Mouse (Mus musculus) stomach, embryonic 15.5 days (tissue): Measurements from ENCODE around the gene Stxbp4. TPM values are rescaled to one million over a fixed set of nuclear protein-coding genes. Genes with fewer than 3 reads are reported as not detected.

ENCODE experiments used
- ATAC-seq: fragments of 200-750 bp; cut with Nextera tagmentation; 2 replicates; pipeline ENCODE4 v1.8.0; 2017; ENCODE audit warnings: low read depth, moderate number of reproducible peaks, moderate TSS enrichment; ENCODE audit not compliant: insufficient read depth, low FRiP score
- H3K27ac ChIP-seq: fragments of 300-500 bp; sonication (generic); 2 replicates; pipeline ENCODE4 v1.5.1; 2015; ENCODE audit warnings: mild to moderate bottlenecking, inconsistent platforms
- H3K27me3 ChIP-seq: fragments of 300-500 bp; sonication (generic); replicated peaks from 2 replicates; pipeline ENCODE4 v1.6.1; 2015; ENCODE audit warnings: inconsistent platforms
- H3K36me3 ChIP-seq: fragments of 300-500 bp; sonication (generic); 2 replicates; pipeline ENCODE4 v1.6.1; 2015; ENCODE audit warnings: inconsistent platforms
- H3K4me1 ChIP-seq: fragments of 300-500 bp; sonication (generic); 2 replicates; pipeline ENCODE4 v1.6.1; 2015; ENCODE audit warnings: inconsistent platforms
- H3K4me2 ChIP-seq: fragments of 300-500 bp; sonication (generic); 2 replicates; pipeline ENCODE4 v1.6.1; 2015; ENCODE audit warnings: mild to moderate bottlenecking, inconsistent platforms
- H3K4me3 ChIP-seq: fragments of 300-500 bp; sonication (generic); replicated peaks from 2 replicates; pipeline ENCODE4 v1.5.1; 2015; ENCODE audit warnings: inconsistent platforms
- H3K9ac ChIP-seq: fragments of 300-500 bp; sonication (generic); 2 replicates; pipeline ENCODE4 v1.6.1; 2015; ENCODE audit warnings: inconsistent platforms
- H3K9me3 ChIP-seq: fragments of 300-500 bp; sonication (generic); 2 replicates; pipeline ENCODE4 v1.6.1; 2016; ENCODE audit warnings: inconsistent platforms
- WGBS: fragments of 180-500 bp; shearing (Covaris S2); methylation state at CpG from one replicate; pipeline ENCODE4 v1.1.7; 2015; 5-methylcytosine and 5-hydroxymethylcytosine counted together
- polyA plus RNA-seq: library from polyadenylated mRNA; unstranded; fragments of >200 nt; fragmentation: Nextera tagmentation; extraction: Ambion mirVana; gene quantifications from 2 replicates; pipeline ENCODE4 v1.2.1, GENCODE M21; 2015

The Stxbp4 gene
- polyA plus RNA-seq, 1 experiment from 2014 or later, result 15.4 TPM

- Histone ChIP-seq H3K9me3 (no peaks in the 10 kb centered on the region), H3K27ac (no peak overlapping the region), H3K9ac (no peak overlapping the region), H3K36me3 (0 out of 2 replicates have a peak, but pooled peaks cover 5% of the 10 kb centered on the region), H3K4me3 (no peak overlapping the region), H3K4me1 (no peaks in the 10 kb centered on the region), H3K4me2 (no peak overlapping the region), H3K27me3 (no peaks in the 10 kb centered on the region)
- no peak for ATAC-seq
- WGBS, result 83% methylated on average over 1 of the region's 1 CpGs
These were observed 46.9 kb downstream of the Stxbp4 start for GRCm38 (mm10) chr11:90590996-90591395.

DNA sequence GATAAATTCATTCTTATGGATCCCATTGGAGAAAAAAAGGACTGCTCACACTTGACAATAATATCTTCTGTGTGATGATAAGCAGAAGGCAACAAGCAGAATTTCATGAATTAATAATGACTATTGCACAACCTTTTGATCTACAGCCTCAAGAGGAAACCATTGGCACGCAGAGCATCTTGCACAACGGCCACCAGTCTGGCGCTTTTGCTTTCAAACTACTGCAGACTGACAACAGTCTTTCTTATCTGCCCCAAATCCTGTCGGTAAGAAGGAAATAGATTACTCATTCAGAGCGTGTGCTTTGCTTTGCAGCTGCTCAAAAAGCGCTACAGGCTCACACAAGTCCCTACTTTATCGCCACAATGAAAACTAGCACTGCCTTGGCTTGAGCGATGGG lies 51.7 kb downstream of the Stxbp4 start:
- WGBS, result 87% methylated on average over 8 of the region's 8 CpGs
- Histone ChIP-seq H3K36me3 (peaks cover 5% of the 10 kb centered on the region; the same call in 1 of the 2 replicates), H3K4me1 (no peaks in the 10 kb centered on the region)

DNA sequence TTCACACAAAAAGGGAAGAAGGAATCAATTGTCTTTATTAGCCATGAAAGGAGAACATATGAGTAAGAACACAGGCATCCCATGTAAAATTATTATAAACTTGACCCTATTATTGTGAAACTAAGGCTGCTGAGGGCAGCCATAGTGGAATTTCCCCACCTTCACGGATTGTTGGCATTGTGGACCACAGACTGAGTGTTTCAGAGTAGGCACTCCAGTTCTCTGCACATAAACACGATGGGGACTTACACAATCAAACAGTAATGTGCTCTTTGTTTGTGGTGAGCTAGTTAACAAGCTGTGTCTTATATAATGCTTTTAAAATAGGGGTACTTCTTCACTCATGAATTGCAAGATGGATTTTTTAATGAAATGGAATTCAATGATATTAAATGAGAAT lies 52.1 kb downstream of the Stxbp4 start:
- no peak overlapping the region for H3K9ac ChIP-seq
- H3K27me3 ChIP-seq, result no peaks in the 10 kb centered on the region
- H3K4me3 ChIP-seq, result no peak overlapping the region
- peaks cover 5% of the 10 kb centered on the region; the same call in 1 of the 2 replicates for H3K36me3 ChIP-seq
- no peak overlapping the region for H3K4me2 ChIP-seq
- ATAC-seq, result no peak
- no peak overlapping the region for H3K27ac ChIP-seq
- H3K9me3 ChIP-seq, result no peaks in the 10 kb centered on the region
- WGBS, result 86% methylated on average over 2 of the region's 2 CpGs
- H3K4me1 ChIP-seq, result no peaks in the 10 kb centered on the region

More for the DNA sequence above, 51.7 kb downstream of the Stxbp4 start:
- no peaks in the 10 kb centered on the region for H3K27me3 ChIP-seq
- no peak for ATAC-seq
- H3K4me3 ChIP-seq, result no peak overlapping the region
- H3K9ac ChIP-seq, result no peak overlapping the region
- no peak overlapping the region for H3K27ac ChIP-seq
- H3K4me2 ChIP-seq, result no peak overlapping the region
- no peaks in the 10 kb centered on the region for H3K9me3 ChIP-seq

DNA sequence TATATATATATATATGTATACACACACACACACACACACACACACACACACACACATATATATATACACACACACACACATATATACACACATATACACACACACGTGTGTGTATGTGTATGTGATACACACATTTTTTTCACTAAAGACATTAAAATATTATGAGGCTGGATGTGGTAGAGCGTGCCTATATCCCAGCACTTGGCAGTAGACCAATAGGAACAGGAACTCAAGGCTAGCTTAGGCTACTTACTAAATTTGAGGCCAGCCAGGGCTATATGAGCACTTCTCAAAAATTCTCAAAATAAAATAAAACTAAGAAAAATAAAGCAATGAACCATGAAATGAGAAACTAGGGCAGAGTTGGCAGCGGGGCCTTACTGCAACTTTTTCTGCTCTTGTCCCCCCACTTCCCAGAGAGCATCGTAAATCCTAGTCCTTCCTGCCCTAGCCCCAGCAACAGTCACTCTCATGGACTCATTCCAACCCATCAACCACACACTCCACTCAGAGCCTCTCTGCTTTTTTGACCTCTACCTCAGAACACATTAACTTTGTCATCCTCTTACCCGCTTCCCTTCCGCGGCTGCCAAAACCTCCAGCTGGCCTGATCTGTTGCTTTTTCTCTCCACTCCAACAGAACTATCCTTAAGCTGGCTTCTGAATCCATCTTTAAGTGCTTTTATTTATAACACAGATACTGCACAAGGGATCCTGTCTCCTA lies 60.7 kb downstream of the Stxbp4 start:
- no peaks in the 10 kb centered on the region for H3K9me3 ChIP-seq
- H3K4me3 ChIP-seq, result no peak overlapping the region
- peak overlapping the region; percentile 76; the same call in 1 of the 2 replicates for H3K27ac ChIP-seq
- no peak overlapping the region for H3K9ac ChIP-seq
- no peaks in the 10 kb centered on the region for H3K36me3 ChIP-seq
- 46% methylated on average over 7 of the region's 7 CpGs for WGBS
- H3K27me3 ChIP-seq, result no peaks in the 10 kb centered on the region
- H3K4me1 ChIP-seq, result 0 out of 2 replicates have a peak, but pooled peaks cover 3% of the 10 kb centered on the region
- H3K4me2 ChIP-seq, result no peak overlapping the region
- peak; percentile 66; the same call in 1 of the 2 replicates for ATAC-seq

DNA sequence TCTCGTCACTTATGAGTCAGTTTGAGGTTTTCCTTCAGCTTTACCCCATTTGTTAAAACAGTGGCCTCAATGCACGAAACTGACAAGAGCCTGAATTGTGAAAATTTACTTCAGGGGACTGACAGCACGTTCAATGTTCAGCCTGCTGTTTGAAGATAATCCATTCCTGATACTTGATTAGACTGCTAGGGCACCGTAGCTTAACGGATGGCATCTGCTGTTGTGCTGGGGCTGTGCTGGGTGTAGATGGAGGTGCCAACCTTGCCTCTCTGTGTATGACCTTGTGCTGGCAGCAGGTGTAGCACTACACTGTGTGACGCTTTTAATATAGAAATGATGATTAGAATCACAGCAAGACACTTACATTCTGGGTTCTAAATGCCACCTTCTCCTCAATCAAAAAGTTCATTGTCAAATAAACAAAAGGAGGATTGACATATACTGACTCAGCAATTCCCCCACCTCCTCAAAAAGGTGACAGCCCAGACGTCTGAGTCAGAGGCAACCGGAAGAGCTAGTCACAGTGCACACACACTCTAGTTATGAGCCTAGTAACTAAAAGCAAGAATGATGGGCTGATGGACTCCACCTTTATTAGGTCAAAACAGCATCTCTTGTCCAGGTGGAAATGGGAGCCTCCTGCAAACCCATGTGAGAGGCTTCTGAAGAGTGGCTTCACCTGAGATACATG lies 61.5 kb downstream of the Stxbp4 start:
- 84% methylated on average over 8 of the region's 8 CpGs for WGBS
- H3K36me3 ChIP-seq, result no peaks in the 10 kb centered on the region
- H3K9ac ChIP-seq, result no peak overlapping the region
- H3K4me1 ChIP-seq, result 0 out of 2 replicates have a peak, but pooled peaks cover 3% of the 10 kb centered on the region
- H3K9me3 ChIP-seq, result no peaks in the 10 kb centered on the region
- no peak for ATAC-seq
- H3K27me3 ChIP-seq, result no peaks in the 10 kb centered on the region
- no peak overlapping the region for H3K4me3 ChIP-seq
- H3K27ac ChIP-seq, result no peak overlapping the region
- H3K4me2 ChIP-seq, result no peak overlapping the region

DNA sequence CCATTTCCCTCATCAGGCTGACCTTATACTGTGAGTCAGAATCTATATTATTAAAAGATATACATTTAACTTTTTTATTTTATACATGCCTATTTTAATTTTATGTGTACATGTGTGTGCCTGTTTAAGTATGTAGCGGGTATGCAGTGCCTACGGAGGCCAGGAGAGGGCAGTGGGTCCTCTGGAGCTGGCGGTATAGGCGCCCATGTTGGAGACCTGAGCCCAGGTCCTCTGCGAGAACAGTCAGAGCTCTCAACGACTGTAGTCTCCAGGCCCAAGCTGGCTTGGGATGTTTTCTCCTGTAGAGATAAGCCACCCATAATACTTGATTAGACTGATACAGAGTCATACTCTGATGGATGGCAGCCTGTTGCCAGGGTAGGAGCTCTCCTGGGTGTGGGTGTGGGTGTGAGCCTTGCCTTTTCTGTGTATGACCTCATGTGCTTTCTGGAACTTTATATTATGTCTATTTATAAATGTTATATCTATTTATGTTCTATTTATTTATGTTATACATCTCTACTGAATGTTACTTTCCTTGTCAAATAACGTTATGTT lies 62.3 kb downstream of the Stxbp4 start:
- Histone ChIP-seq H3K4me2 (no peak overlapping the region), H3K36me3 (no peaks in the 10 kb centered on the region), H3K27me3 (no peaks in the 10 kb centered on the region), H3K9me3 (no peaks in the 10 kb centered on the region), H3K4me3 (no peak overlapping the region), H3K27ac (no peak overlapping the region), H3K4me1 (0 out of 2 replicates have a peak, but pooled peaks cover 3% of the 10 kb centered on the region), H3K9ac (no peak overlapping the region)
- WGBS, result 85% methylated on average over 7 of the region's 7 CpGs
- ATAC-seq, result no peak

- no peak for ATAC-seq
- no peak overlapping the region for H3K9ac ChIP-seq
- no peak overlapping the region for H3K4me2 ChIP-seq
- H3K9me3 ChIP-seq, result no peaks in the 10 kb centered on the region
- H3K27ac ChIP-seq, result no peak overlapping the region
- no peak overlapping the region for H3K4me3 ChIP-seq
- 73% methylated on average over 2 of the region's 2 CpGs for WGBS
- H3K4me1 ChIP-seq, result no peaks in the 10 kb centered on the region
- no peaks in the 10 kb centered on the region for H3K27me3 ChIP-seq
- no peaks in the 10 kb centered on the region for H3K36me3 ChIP-seq
These were observed 67.1 kb downstream of the Stxbp4 start for GRCm38 (mm10) chr11:90570646-90571259.

DNA sequence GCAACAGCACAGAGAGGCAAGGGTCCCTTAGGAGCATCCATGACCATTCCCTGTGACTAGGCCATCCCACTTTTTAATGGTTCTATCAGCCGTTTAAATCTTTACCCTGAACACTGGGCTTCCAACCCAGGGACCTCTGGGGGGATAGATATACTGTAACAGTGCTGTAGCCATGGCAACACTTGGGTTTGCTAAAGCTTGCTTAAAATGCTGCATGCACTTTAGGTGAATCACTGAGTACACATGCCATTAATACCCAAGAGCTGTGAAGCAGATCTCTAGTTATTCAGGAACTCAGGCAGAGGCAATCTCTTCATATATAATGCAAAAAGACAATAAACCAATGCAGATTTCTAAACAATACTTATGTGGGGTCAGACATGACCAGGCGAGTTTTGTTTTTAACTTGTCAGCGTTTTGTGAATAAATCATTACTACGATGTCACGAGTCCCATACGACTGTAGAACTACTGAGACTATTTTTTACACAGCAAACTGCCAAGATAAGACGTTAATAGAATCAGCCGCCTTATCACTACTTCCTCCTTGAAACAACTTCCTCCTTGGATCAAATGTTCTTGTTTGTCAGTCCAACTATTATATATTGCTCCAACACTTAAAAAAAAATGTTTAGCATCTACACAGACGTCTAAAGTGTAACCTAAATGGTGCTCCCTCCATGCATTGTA lies 79.4 kb downstream of the Stxbp4 start:
- Histone ChIP-seq H3K4me3 (no peak overlapping the region), H3K4me1 (no peaks in the 10 kb centered on the region), H3K36me3 (no peaks in the 10 kb centered on the region), H3K27me3 (no peaks in the 10 kb centered on the region), H3K27ac (no peak overlapping the region), H3K9ac (no peak overlapping the region), H3K4me2 (no peak overlapping the region), H3K9me3 (no peaks in the 10 kb centered on the region)
- 38% methylated on average over 9 of the region's 9 CpGs for WGBS
- 0 out of 2 replicates have a peak, but pooled peaks have one; percentile 50 for ATAC-seq

DNA sequence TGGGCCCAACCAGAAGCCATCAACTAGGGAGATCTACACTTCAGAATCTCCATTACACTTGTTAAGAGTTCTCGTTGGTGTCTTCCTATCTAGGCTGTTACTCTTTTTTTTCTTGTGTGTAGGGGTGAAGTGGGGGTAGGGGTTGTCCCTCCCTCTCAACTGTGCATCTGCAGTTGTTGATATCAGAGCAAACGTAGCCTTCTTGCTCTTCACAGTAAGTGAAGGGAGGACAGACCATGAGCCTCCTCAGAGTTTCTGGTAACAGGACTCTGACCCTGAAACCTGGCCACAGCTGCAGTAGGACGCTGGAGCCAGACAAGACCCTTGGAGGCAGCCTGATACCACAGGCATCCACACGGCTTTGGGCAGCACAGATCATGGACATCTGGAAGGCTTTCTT lies 81.4 kb downstream of the Stxbp4 start:
- no peak for ATAC-seq
- 44% methylated on average over 4 of the region's 4 CpGs for WGBS
- H3K4me1 ChIP-seq, result no peaks in the 10 kb centered on the region
- no peak overlapping the region for H3K4me2 ChIP-seq
- no peak overlapping the region for H3K9ac ChIP-seq
- no peaks in the 10 kb centered on the region for H3K36me3 ChIP-seq
- H3K9me3 ChIP-seq, result no peaks in the 10 kb centered on the region
- H3K27me3 ChIP-seq, result no peaks in the 10 kb centered on the region
- H3K4me3 ChIP-seq, result no peak overlapping the region
- no peak overlapping the region for H3K27ac ChIP-seq

DNA sequence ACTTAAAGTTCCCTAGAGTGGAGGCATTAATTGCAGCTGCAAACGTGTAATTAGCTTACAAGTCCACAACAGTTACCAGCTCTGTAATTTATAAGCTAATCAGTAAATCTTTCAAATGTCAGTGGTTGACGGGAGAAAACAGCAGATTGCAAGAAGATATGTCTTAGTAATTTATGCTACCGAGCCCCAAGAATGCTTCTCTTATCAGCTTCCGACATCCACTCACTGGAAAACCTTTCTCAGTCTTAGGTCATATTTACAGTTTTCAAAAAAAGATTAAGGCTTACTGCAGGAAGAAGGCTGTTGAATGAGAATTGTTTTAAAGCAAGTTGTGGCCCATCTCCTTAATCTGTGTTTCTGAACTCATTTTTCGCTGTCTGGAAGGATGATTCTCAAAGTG lies 83.9 kb downstream of the Stxbp4 start:
- Histone ChIP-seq H3K9me3 (no peaks in the 10 kb centered on the region), H3K4me2 (no peak overlapping the region), H3K4me1 (no peaks in the 10 kb centered on the region), H3K36me3 (no peaks in the 10 kb centered on the region), H3K27me3 (no peaks in the 10 kb centered on the region), H3K27ac (no peak overlapping the region), H3K9ac (no peak overlapping the region), H3K4me3 (no peak overlapping the region)
- 55% methylated on average over 5 of the region's 5 CpGs for WGBS
- no peak for ATAC-seq

- Histone ChIP-seq H3K36me3 (no peaks in the 10 kb centered on the region), H3K27ac (no peak overlapping the region), H3K4me3 (no peak overlapping the region), H3K4me1 (no peaks in the 10 kb centered on the region), H3K9ac (no peak overlapping the region), H3K9me3 (no peaks in the 10 kb centered on the region), H3K27me3 (no peaks in the 10 kb centered on the region), H3K4me2 (no peak overlapping the region)
- ATAC-seq, result no peak
- WGBS, result 75% methylated on average over 18 of the region's 18 CpGs
These were observed 85.3 kb downstream of the Stxbp4 start for GRCm38 (mm10) chr11:90552303-90553201.
